Mouse (Mus musculus) c-Kit-positive CD71-positive TER-119-positive erythroid progenitor cells, embryonic 14.5 days (primary cell): ENCODE results near the gene Wdr27.
"Not testable (repeated sequence)": the region's sequence is repeated elsewhere in the genome, so short reads cannot be mapped to it uniquely, and the experiment has no call there.

Experiments used
- DNase-seq: peaks from one replicate; pipeline ENCODE4 v3.0.0-alpha.2; 2013; ENCODE audit warnings: low spot score

The Wdr27 gene

DNA sequence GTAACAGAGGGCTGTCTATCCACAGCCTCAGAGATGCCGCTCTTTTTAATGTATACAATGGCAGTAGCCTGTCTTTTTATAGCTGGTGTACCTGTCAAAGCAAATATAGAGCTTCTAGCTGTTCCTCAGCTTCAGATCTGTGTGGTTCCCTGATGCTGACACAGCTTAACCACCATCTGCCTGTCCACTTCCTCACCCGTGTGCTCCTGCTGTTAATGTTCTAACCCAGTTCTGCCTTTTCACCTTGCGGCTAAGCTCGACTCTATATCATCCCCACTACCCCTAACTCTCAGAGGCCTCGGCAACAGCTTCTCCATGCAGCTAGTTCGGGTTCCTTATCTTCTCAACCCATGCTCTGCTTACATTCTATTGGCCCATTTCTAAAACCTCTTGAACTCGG is 12.3 kb downstream of the Wdr27 start:
- no peak for DNase-seq

DNA sequence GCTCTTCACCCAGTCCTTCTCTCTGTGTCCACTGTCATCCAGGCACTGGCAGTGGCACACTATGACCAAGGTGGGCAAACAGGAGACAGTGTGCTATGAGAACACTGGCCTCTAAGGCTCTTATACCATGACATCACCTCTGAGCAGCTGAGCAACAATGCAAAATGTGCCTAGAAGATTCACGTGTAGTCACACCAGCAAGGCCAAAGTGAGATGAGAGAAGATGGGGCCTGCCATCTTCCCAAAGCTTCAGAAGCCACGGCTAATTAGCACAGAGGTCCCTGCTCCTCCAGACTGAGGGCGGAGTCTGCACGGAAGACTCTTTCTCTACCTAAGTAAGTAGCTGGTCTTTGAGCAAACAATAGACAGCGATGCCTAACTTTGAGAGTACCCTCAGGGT is 14.3 kb downstream of the Wdr27 start:
- DNase-seq, result no peak

DNA sequence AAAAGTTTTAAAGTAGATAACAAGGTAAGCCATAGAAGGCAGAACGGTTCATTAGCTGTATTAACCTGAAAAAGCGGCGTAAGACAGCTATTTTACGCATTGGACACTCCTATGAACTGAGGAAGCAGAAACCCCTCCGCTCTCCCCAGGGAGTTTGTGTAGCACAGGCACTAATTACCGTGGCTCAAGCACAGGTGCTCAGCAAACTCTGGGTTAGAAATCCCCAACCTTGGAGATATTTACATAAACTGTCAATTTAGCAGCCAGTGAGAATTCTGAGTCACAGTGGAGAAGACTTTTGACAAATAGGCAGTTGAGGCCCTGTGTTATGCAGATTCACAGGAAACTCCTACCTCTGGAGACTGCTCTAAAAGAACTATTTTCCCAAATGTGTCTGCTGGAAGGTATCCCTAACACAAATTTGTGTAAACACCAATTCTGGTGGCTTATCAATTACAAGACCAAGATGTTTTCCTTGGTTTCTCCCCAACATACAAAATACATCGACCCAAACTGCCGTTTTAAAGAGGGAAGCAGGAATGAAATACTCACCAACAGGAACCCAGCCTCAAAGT is 15.2 kb downstream of the Wdr27 start:
- no peak for DNase-seq

DNA sequence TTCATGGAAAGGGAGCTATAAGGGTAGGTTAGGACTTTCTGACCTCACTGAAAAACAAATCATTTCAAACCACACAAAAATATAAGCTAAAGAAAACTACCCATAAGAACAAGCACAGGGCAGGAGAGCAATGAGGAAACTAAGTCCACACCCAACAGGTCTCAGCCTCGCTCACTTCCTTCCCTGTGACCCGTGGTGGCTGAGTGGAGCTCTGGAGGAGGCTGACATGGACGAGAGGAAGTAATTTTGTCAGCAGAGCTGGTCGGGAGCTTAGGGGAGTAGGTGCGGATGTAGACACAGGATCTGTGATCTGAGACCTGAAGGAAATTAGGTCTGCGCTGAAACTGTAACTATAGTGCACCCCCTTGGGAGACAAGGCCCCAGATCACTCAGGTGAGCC is 21.4 kb downstream of the Wdr27 start:
- DNase-seq, result no peak

DNA sequence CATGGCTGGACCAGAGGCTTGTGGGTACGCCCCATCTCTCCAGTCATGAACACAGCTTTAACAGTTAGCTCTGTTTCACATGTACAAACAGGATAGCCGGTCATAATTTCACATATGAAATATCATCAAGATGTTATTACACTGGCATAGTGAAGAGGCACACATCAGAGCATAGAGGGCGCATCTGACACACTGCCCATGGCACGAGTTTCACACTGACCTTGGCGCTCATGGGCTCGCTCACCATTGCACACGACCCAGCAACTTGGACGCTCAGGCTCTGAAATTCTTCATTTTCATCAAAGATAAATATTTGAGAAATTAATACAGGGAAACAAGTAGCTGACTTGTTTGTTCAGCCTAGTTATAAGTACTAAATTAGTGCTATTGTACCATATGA is 25.1 kb downstream of the Wdr27 start:
- DNase-seq, result no peak

DNA sequence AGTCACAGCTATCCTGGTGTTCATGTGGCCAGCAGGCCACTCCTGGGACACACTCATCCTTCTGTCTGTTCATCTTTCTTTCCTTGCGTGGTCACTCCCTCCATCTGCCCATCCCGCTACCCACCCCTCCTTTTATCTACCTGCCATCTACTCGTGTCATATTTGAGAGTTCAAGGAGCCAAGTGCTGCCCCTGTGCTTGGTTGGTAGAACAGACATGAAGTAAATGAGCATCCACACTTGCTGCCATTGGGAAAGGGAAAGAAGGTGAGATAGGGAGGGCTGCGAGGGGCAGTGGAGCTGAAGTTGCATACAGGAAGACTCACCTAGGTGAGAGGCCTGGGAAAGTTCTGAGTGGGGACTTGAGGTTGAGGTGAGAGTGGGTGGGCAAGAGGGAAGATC is 28.6 kb downstream of the Wdr27 start:
- DNase-seq, result no peak

DNA sequence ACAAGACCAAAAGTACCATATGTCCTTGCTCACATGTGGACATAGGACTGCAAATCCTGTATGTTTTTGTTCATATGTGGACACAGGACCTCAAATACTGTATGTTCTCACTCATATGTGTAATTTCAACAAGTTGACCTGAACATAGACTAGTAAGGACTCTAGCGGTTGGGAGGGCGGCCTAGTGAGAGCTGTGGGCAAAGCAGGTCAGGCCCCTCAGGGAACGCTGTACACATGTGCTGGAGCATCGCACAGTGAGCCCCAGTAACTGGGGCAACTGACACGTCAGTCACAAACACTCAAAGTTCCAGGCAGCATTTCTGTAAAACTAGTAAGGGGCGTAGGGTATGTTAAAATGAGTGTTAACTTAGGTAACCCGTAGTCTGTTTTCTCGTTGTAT is 30.0 kb downstream of the Wdr27 start:
- DNase-seq, result no peak

DNA sequence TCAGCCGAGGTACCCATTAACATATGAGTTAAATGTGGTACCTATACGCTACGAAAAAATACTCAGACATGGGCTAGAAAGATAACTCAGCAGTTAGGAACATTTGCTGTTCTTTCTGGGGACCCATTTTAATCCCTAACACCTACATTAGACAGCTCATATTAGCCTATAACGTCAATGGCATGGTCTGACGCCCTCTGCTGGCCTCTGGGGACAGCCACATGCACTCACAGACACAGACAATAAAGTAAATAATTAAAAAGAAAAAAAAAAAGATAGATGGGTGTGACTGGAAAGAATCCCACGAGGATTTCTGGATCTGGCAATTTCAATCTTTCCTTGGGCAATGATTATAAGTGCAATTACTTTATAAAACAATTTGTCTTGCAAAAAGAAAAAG is 30.5 kb downstream of the Wdr27 start:
- peak; percentile 16 for DNase-seq

DNA sequence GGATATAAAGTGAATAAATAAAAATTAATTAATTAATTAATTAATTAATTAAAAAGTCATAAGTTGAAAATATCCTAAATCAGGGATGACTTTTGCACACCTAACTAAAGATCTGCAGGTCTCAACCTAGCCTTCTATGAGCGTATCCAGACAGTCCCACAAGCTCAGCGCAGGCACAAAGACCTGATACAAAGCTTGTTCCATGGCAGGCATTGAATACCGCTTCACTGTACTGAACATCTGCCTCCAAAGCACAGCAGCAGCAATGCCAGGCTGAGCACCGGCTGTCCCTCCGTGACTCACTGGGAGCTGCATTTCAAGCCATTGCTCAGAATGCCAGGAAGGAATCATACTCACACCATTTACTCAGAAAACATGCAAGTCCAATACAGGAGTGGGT is 32.2 kb downstream of the Wdr27 start:
- DNase-seq, result no peak

DNA sequence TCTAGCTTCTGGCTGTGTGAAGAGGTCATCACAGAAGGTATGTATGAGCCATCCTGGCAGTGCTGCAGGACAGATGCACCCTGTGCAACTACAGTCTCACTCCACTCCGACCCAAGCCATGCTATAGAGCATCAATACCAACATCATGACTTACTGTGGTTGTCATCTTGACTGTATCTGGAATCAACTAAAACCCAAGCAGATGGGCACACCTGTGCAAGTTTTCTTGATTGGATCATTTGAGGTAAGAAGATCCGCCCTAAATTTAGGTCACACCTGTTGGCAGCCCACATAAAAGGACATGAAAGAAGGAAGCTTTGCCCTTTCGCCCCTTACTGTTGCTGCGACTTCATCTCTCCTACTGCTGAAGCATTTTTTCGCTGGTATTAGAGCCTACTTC is 33.6 kb downstream of the Wdr27 start:
- no peak for DNase-seq

DNA sequence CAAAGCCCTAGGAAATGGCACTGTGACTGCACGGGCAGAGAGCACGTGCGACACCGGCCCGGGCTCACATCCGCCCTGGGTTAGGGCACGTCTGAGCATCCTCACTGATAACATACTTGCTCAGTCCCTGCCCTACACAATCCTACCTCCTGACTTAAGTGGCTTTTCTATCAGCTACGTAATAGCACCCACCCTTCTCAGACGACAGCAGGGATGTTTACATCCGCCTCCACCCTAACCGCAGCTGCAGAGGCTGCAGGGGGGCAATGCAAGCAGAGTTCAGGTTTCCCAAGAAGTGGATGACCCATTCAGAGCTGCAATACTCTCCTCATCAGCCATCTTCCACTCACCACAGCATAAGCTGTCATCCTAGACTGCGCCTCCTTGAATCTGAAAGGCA is 35.8 kb downstream of the Wdr27 start:
- DNase-seq, result no peak

DNA sequence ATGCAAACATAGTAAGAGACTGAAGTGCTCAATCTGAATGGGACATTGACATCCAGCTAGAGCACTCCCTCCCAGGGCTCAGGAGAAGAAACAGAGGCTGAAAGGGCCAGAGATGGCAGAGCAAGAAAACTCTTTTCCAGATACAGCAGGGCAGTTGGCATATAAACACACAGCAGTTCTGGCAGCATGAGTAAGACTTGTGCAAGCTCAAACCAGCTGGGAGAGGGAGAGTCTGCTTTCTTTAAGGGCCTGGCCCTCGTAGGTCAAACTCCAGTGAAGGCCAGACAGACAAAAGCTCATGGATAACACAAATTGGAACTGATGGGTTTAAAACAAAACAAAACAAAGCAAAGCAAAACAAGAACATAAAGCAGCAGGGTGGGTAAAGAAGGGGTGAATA is 36.3 kb downstream of the Wdr27 start:
- DNase-seq, result no peak

DNA sequence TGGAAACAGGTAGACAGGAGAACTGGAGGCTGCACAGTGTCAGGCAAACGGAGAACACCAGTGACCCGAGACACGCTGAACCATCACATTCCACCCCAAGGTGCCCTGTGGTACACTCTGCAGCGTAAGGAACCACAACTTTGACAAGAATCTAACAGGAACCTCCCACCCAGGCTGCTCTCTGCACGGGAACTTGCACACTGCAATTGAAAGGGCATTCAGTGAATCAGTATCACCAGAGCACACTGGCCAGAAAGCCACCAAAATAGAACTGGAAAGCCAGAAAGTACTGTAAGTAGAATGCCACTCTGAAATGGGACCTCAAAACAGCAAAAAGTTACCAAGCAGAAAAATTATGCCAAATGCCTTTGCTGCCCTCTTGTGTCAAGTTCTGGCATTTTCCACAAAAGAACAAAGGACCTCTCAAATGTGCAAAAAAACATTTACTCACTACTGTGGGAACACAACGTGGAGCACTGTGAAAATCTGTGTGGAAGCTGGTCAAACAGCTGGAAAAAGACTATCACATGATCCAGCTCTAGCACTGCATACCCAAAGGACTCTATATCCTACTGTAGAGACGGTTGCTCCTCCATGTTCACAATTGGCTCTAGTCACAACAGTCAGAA is 38.2 kb downstream of the Wdr27 start:
- DNase-seq, result peak; percentile 30

DNA sequence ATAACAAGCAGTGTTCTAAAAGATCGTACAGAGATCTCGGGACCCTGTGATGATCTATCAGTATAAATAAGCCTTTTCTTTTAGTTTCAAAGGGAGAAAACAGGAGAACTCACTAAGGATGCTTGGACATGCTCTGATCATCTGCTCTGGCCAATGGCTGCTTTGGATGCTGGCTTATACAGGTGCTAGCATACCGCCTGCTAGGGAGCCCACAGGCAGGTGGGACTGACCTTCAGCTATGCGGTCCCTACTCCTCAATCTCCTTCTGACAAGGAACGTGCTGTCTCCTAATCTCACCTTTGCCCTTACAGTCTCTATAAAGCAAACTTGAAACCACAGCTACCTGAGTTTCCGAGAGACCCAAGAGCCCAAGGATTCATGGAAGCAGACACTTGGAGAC is 38.8 kb downstream of the Wdr27 start:
- no peak for DNase-seq

DNA sequence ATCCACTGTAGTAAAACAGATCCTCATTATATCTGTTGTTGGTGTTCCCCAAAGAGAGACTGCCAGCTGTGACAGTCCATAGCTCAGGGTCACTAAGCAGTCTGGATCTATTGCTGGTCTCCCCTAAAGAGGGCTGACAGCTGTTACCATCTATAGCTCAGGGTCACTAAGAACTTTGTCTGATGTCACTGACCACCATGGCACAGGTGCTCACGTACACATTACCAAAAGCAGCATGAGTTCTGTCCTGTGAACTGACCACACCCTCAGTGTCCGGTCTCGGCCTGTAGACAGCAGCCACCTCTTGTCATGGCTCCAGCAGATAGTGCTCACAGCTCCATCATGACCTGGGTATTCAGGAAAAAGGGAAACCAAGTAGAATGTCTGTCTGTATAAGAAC is 39.7 kb downstream of the Wdr27 start:
- no peak for DNase-seq

DNA sequence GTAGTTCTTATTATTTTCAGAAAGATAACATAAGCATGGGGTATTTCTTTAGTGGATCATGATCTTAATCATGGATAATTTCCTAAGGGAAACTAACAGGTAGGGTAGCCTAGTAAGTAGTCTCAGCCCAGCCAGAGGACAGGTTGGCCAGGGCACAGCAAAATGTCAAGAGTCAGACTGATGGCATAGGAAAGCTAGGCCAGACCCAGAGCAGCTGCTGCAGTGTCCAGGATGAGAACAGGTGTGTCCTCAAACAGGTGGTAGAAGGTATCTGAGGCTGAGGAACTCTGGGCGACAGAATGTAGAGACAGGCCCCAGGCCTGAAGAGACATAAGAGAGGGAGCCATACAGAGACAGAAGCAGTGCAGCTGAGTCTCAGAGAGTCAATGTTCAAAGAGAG is 44.0 kb downstream of the Wdr27 start:
- no peak for DNase-seq

DNA sequence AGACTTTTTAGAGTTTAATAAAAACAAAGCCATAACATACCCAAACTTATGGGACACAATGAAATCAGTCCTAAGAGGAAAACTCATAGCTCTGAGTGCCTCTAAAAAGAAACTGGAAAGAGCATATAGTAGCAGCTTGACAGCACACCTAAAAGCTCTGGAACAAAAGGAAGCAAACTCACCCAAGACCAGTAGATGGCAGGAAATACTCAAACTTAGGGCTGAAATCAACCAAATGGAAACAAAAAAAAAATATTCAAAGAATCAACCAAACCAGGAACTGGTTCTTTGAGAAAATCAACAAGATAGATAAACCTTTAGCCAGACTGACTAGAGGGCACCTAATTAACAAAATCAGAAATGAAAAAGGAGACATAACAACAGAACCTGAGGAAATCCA is 47.9 kb downstream of the Wdr27 start:
- DNase-seq, result not testable (repeated sequence)

DNA sequence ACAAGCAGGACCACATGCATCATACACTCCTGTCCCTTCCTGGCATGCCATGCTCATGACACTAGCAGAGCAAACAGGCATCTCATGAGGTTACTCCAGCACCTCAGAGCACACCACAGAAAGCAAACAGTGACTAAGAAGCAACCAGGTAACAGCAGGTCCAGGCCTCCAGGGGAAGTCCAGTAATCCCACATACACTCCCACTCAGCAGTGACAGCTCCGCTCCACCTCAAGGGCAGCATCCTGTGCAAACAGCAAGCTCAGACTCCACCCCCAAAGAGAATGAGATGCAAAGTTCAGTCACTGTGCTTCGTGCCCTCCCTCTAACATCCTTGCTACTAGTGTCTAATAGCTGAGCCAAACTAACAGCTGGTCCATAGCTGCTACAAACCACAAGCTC is 56.0 kb downstream of the Wdr27 start:
- DNase-seq, result no peak

DNA sequence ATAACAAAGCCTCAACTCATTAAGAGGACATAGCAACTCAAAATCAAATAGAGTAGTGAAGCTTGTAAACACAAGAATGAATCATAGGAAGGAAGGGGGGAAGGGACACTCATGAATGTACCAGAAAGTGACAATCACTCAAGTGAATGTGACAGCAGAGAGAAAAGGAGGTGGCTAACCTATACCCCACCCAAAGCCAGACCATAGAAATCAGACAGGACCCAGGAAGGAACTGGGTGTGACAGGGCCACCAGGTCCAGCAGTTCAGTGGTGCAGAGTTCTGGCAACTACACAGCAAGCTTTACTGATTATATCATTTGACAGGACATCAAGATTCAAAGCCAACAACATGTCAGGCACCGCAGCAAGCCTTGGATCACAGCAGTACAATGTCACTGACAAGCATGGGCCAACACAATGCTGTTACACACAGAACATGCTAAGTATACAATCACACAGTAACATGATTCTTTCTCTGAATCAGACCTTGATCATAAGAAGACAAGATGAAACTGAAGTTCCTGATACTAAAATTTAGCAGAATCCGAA is 68.2 kb downstream of the Wdr27 start:
- no peak for DNase-seq

DNA sequence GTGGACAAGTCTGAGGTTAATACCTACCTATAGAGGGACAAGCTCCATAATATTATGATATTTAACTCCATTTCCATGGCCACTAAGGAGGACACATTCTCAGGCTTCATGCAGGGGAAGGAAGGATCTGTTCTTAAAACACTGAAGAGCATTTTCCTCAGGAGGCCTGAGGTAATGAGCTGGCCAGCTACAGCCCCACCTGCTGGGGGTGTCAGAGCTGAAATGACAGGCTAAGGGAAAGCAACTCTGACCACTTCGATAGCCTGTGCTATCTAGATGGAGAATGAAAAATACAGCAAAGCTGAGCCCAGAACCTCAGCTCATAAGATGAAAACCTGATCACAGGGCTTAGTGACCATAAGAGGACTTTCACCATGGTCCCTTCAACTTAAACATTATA is 82.7 kb downstream of the Wdr27 start:
- DNase-seq, result no peak

DNA sequence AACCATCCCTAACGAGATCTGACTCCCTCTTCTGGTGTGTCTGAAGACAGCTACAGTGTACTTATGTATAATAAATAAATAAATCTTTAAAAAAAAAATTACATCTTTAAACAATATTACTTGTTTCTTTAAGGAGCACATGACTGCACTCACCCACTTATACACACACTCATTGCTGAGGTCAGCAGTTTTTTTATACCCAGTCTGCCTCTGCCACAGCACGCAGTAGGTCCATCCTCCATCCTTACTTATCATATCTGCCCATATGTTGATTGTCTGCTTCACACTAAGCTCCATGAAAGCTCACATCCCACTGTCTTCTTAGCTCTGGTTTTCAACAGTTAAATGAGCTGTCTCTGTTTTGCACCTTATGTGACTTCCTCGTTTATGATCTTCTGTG is 95.2 kb downstream of the Wdr27 start:
- DNase-seq, result no peak

DNA sequence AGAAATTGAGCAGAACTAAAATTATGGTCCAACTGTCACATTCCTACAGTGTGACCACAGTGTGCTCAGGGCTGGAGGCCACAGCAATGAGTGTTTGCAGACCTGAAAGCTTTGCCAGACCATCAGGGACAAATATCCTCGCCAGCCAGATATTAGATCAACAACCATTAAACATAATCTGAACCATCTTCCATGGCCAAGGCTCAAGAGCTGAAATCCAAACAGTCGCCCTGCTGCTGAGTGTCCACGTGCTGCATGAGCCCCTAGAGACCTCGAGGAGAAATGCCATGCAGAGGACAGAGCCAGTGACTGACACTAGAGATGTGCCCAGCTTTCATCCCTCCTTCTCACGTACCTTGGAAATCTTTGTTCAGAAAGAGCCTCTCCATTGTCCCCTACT is 96.1 kb downstream of the Wdr27 start:
- no peak for DNase-seq

DNA sequence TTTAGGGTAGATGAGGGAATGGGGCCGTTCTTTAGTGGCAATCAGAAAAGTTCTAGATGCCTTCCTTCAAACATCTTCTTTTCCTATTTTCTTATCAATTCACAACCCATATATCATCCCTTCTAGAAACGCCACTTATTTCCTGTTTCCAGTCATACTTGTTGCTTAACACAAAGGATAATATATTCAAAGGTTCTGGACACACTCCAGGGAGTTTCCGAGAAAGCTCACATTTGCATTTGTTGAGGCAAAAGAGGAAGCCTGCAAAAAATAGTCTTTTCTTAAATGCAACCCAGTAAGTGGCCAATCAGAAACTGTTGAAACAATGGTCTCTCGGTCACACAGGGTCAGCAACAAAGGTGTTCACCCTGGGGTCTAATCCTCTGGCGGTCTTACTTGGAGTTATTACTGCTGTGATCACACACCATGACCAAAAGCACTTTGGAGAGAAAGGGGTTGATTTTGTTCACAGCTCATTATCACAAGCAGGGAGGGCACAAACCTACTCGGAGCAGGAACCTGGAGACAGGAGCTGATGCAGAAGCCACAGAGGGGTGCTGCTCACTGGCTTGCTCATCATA is 116.2 kb downstream of the Wdr27 start:
- DNase-seq, result no peak

DNA sequence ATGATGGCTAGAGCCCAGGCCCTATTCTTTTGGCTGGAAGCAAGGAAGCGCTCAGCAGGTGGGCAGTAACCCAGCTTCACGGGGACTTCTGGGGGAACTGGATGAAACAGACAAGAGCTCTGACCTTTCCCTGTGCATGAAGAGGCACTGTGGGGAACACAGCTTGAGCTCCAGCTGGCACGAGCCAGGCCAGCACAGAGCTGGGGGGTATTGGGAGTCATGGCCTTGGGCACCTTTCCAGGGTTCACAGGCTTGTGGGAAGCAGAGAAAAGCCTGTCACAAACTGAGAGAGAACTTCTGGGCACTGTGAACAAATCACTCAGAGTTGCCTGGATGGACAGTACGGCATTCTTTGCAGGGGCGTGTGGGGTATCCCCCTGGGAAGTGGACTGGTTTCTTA is 118.0 kb downstream of the Wdr27 start:
- no peak for DNase-seq
